Mouse (Mus musculus): ENCODE measurements around the gene Olfr401.
A peak's percentile ranks its signal among the peaks of the same experiment; 100 is the strongest.

Gene Olfr401

GRCm38 (mm10) chr11:74113412-74113811, at the start of gene Olfr401:
Olfr401 (plus strand) TSS chr11:74113712.
- DNase-seq (ENCODE audit: low read depth, low spot score) = no peak

- no peak for DNase-seq (ENCODE audit: low read depth, low spot score)
These were observed 43.9 kb upstream of the Olfr401 start, which contains the start of gene Zfp616 for GRCm38 (mm10) chr11:74069655-74070054. Zfp616 (plus strand) TSS chr11:74069955.

GRCm38 (mm10) chr11:74100724-74101123, 12.8 kb upstream of the Olfr401 start:
- no peak for DNase-seq (ENCODE audit: low read depth, low spot score)

- no peak for DNase-seq (ENCODE audit: low read depth, low spot score)
These were observed 12.0 kb upstream of the Olfr401 start for GRCm38 (mm10) chr11:74101507-74101906.

GRCm38 (mm10) chr11:74105066-74105465, 8.4 kb upstream of the Olfr401 start:
- peak; percentile 15 for DNase-seq (ENCODE audit: low read depth, low spot score)

GRCm38 (mm10) chr11:74140001-74140400, 26.5 kb downstream of the Olfr401 start:
- peak; percentile 73 for DNase-seq (ENCODE audit: low read depth, low spot score)

- no peak for DNase-seq (ENCODE audit: low read depth, low spot score)
These were observed 32.4 kb downstream of the Olfr401 start for GRCm38 (mm10) chr11:74145866-74146265.

- no peak for DNase-seq (ENCODE audit: low read depth, low spot score)
These were observed 39.7 kb downstream of the Olfr401 start, which contains the start of gene Olfr402 for GRCm38 (mm10) chr11:74153229-74153628. Olfr402 (plus strand) TSS chr11:74153529.

- DNase-seq (ENCODE audit: low read depth, low spot score) = no peak
These were observed 55.3 kb downstream of the Olfr401 start for GRCm38 (mm10) chr11:74168771-74169170.
